ENCODE assay signal across 11 mouse cellular contexts in the genomic region with DNA sequence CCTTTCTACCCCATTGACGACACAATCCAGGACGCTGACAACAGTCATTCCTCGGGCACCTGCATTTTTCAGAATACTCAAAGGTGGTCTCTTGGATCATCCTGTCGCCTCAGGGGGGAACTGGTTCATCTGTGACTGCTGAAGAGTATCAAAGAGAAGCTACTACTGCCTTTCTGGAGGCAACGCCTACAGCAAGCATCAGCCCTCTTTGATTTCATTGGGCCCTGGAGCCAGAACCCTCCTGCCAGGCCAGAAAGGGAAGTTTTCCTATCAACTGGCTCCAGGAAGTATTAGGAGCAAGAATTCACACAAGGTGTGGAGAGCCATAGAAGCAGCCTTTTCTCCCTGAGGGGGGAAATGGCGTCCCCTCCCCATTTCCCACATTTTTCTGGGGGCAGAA. TPM values are rescaled to one million over a fixed set of nuclear protein-coding genes. Genes with fewer than 3 reads are reported as not detected.
DNase-seq lines count a peak whose midpoint lies in the region; ATAC-seq and TF ChIP-seq lines count a peak whose summit lies in the region.
"Had no signal": no experiment of that assay in that cellular context is flagged by ENCODE, and none has a peak within 500 bp of the region (broad histone marks: within the 10 kb centered on the region; RNA-seq: fewer than 3 reads in every experiment).

No protein-coding gene starts in this region.

- H3K4me1 ChIP-seq in forebrain, embryonic 10.5 days = peaks cover 51% of the 10 kb centered on the region
- peaks cover 30% of the 10 kb centered on the region for H3K4me1 ChIP-seq in forebrain, embryonic 15.5 days
- peaks cover 20% of the 10 kb centered on the region for H3K4me1 ChIP-seq in liver, adult 2 months (ENCODE audit: control insufficient read depth, insufficient read depth, low read length)
- peaks cover 53% of the 10 kb centered on the region for H3K4me1 ChIP-seq in liver, postnatal 0 days (ENCODE audit: insufficient read depth)

- TF ChIP-seq CTCF in liver, adult 2 months (IDR thresholded peaks at IDR 0.05; ENCODE audit: low read depth, low read length) = no peak
- TF ChIP-seq CTCF in liver, postnatal 0 days (IDR thresholded peaks at IDR 0.05; ENCODE audit: low read depth) = no peak

- DNase-seq in forebrain, embryonic 10.5 days (ENCODE audit: extremely low spot score, low spot score) = no peak
- DNase-seq in liver, adult 2 months (ENCODE audit: extremely low read depth, low read depth, low spot score) = no peak
- no peak for DNase-seq in liver, postnatal 0 days
- DNase-seq in induced T-regulatory cell, adult 2 months (ENCODE audit: low read depth) = peak; percentile 14
- no peak for DNase-seq in cerebellum, adult 11-12 months
- no peak for DNase-seq in gastrocnemius, postnatal 10 days
- DNase-seq: thymus, adult 2 months had no signal

- H3K27me3 ChIP-seq in forebrain, embryonic 10.5 days (ENCODE audit: poor library complexity, severe bottlenecking) = peaks cover 17% of the 10 kb centered on the region
- no peaks in the 10 kb centered on the region for H3K27me3 ChIP-seq in forebrain, embryonic 15.5 days
- H3K27me3 ChIP-seq in liver, adult 2 months (ENCODE audit: control insufficient read depth, insufficient read depth, low read length) = no peaks in the 10 kb centered on the region
- H3K27me3 ChIP-seq in liver, postnatal 0 days (ENCODE audit: insufficient read depth, low read length) = no peaks in the 10 kb centered on the region
- H3K27me3 ChIP-seq in myocyte (ENCODE audit: control insufficient read depth, insufficient read depth, insufficient read length) = no peaks in the 10 kb centered on the region
- H3K27me3 ChIP-seq: hindbrain, embryonic 15.5 days had no signal

- H3K79me2 ChIP-seq in liver, adult 2 months (ENCODE audit: control insufficient read depth, insufficient read depth, low read length) = peaks cover 35% of the 10 kb centered on the region; the same call in 1 of the 2 replicates
- H3K79me2 ChIP-seq in myocyte (ENCODE audit: control insufficient read depth, insufficient read depth) = peaks cover 34% of the 10 kb centered on the region

- no peak for ATAC-seq in forebrain, embryonic 15.5 days (replicated peaks)
- no peak for ATAC-seq in liver, postnatal 0 days

- peak overlapping the region; percentile 99 for H3K27ac ChIP-seq in forebrain, embryonic 10.5 days
- H3K27ac ChIP-seq in forebrain, embryonic 15.5 days (replicated peaks) = no peak overlapping the region
- 0 out of 2 replicates have a peak overlapping the region, but pooled peaks have one; percentile 97 for H3K27ac ChIP-seq in liver, adult 2 months (replicated peaks; ENCODE audit: insufficient read depth, low read depth, low read length)
- no peak overlapping the region for H3K27ac ChIP-seq in liver, postnatal 0 days (ENCODE audit: low read depth)

- H3K36me3 ChIP-seq in forebrain, embryonic 10.5 days (replicated peaks) = peaks cover 27% of the 10 kb centered on the region
- H3K36me3 ChIP-seq in forebrain, embryonic 15.5 days = no peaks in the 10 kb centered on the region
- H3K36me3 ChIP-seq in liver, adult 2 months (ENCODE audit: control insufficient read depth, insufficient read depth, low read length) = no peaks in the 10 kb centered on the region; the same call in 1 of the 2 replicates
- H3K36me3 ChIP-seq in liver, postnatal 0 days (replicated peaks; ENCODE audit: insufficient read depth, low read length) = peaks cover 8% of the 10 kb centered on the region
- peaks cover 4% of the 10 kb centered on the region for H3K36me3 ChIP-seq in myocyte (ENCODE audit: control insufficient read depth, insufficient read depth)
- H3K36me3 ChIP-seq: hindbrain, embryonic 15.5 days had no signal

- H3K4me2 ChIP-seq in forebrain, embryonic 15.5 days (replicated peaks) = no peak overlapping the region
- no peak overlapping the region for H3K4me2 ChIP-seq in liver, postnatal 0 days (ENCODE audit: low read depth, low read length)
- H3K4me2 ChIP-seq in myocyte (ENCODE audit: low read depth) = peak overlapping the region; percentile 99

- 70% methylated on average over 6 of the region's 6 CpGs for WGBS in forebrain, embryonic 10.5 days
- 76% methylated on average over 6 of the region's 6 CpGs for WGBS in forebrain, embryonic 15.5 days
- 90% methylated on average over 6 of the region's 6 CpGs for WGBS in liver, adult 2 months
- 74% methylated on average over 6 of the region's 6 CpGs for WGBS in liver, postnatal 0 days (ENCODE audit: insufficient replicate concordance)

- peak overlapping the region; percentile 100; the same call in 1 of the 2 replicates for H3K4me3 ChIP-seq in forebrain, embryonic 10.5 days
- H3K4me3 ChIP-seq in forebrain, embryonic 15.5 days = no peak overlapping the region
- no peak overlapping the region for H3K4me3 ChIP-seq in liver, adult 2 months (ENCODE audit: insufficient read depth, low read depth, low read length)
- no peak overlapping the region for H3K4me3 ChIP-seq in liver, postnatal 0 days (ENCODE audit: low read depth, low read length)
- peak overlapping the region; percentile 100 for H3K4me3 ChIP-seq in myocyte

- no peak for TF ChIP-seq EP300 in liver, postnatal 0 days (IDR thresholded peaks at IDR 0.05; ENCODE audit: low read depth)

- H3K9ac ChIP-seq in forebrain, embryonic 15.5 days (replicated peaks) = no peak overlapping the region
- no peak overlapping the region for H3K9ac ChIP-seq in liver, adult 2 months (ENCODE audit: low read depth, low read length)
- H3K9ac ChIP-seq in liver, postnatal 0 days (replicated peaks) = no peak overlapping the region; the same call in 1 of the 2 replicates

- no peak overlapping the region for H3ac ChIP-seq in myocyte (ENCODE audit: control insufficient read depth, insufficient read length)

- no peak for TF ChIP-seq POLR2A in liver, adult 2 months (IDR thresholded peaks at IDR 0.05; ENCODE audit: extremely low read depth, insufficient read depth, low read length)
- TF ChIP-seq POLR2A in myocyte (IDR thresholded peaks at IDR 0.05; ENCODE audit: insufficient read length, low read depth) = no peak

- no peaks in the 10 kb centered on the region for H3K9me3 ChIP-seq in forebrain, embryonic 10.5 days
- H3K9me3 ChIP-seq in forebrain, embryonic 15.5 days = no peaks in the 10 kb centered on the region
- H3K9me3 ChIP-seq in liver, postnatal 0 days (ENCODE audit: low read length) = no peaks in the 10 kb centered on the region
- H3K9me3 ChIP-seq: hindbrain, embryonic 15.5 days; megakaryocyte, embryonic 14.5 days had no signal

TF ChIP-seq in myocyte, 11 proteins besides CTCF, POLR2A, EP300 and RAD21 (continues in another document):
- no peak for TF ChIP-seq TCF3 (IDR thresholded peaks at IDR 0.05; ENCODE audit: insufficient read length, low read depth)
- no peak for TF ChIP-seq MAX (IDR thresholded peaks at IDR 0.05; ENCODE audit: low read depth)
- TF ChIP-seq USF1 (IDR thresholded peaks at IDR 0.05; ENCODE audit: low read depth) = no peak
- TF ChIP-seq MYOD1 (IDR thresholded peaks at IDR 0.05; ENCODE audit: control insufficient read depth in 1 of 3, insufficient read length in 2 of 3, low read depth in 2 of 3) = no peak
- TF ChIP-seq REST (IDR thresholded peaks at IDR 0.05; ENCODE audit: insufficient read depth, insufficient read length) = no peak
- no peak for TF ChIP-seq POLR2AphosphoS2 (IDR thresholded peaks at IDR 0.05; ENCODE audit: insufficient read length, low read depth)

RNA-seq across cellular contexts. Expression of gene Traf4, which starts 1.3 kb away (rescaled TPM):
- polyA plus RNA-seq in forebrain, embryonic 10.5 days (2016; fragmentation: Nextera tagmentation; extraction: Ambion mirVana) = 97.6 and 104 TPM in 2 replicates
- 121 TPM in 2 replicates for polyA plus RNA-seq in forebrain, embryonic 15.5 days (2015; fragmentation: Nextera tagmentation; extraction: Ambion mirVana)
- total RNA-seq in liver, adult 2 months (2014; rRNA removed) = 8.8 and 11.1 TPM in 2 replicates
- 69.0 and 73.5 TPM in 2 replicates for polyA plus RNA-seq in liver, adult 2 months (2012; rRNA removed)
- 15.3 and 18.9 TPM in 2 replicates for polyA plus RNA-seq in liver, postnatal 0 days (2015; fragmentation: Nextera tagmentation; extraction: Ambion mirVana)
- 206 TPM for polyA plus RNA-seq in myocyte (2012; fragmentation: generic; extraction: Trizol)
- total RNA-seq in gastrocnemius, postnatal 10 days (2021) = 10 to 100 TPM; 15.7 to 22.6 TPM

RNA-seq across cellular contexts. Expression of gene Nek8, which starts 9.8 kb away (rescaled TPM):
- 10.6 and 11.7 TPM in 2 replicates for polyA plus RNA-seq in forebrain, embryonic 10.5 days (2016; fragmentation: Nextera tagmentation; extraction: Ambion mirVana)
- polyA plus RNA-seq in forebrain, embryonic 15.5 days (2015; fragmentation: Nextera tagmentation; extraction: Ambion mirVana) = 4.8 and 5.7 TPM in 2 replicates
- total RNA-seq in liver, adult 2 months (2014; rRNA removed) = 4.1 and 5.2 TPM in 2 replicates
- 5.2 and 7.2 TPM in 2 replicates for polyA plus RNA-seq in liver, adult 2 months (2012; rRNA removed)
- polyA plus RNA-seq in liver, postnatal 0 days (2015; fragmentation: Nextera tagmentation; extraction: Ambion mirVana) = 4.9 and 5.4 TPM in 2 replicates
- polyA plus RNA-seq in myocyte (2012; fragmentation: generic; extraction: Trizol) = 9.6 TPM
- total RNA-seq in gastrocnemius, postnatal 10 days (2021) = 1 to 10 TPM; 3.1 to 3.7 TPM

RNA-seq across cellular contexts. Expression of gene Tlcd1, which starts 9.9 kb away (rescaled TPM):
- 10.0 and 11.3 TPM in 2 replicates for polyA plus RNA-seq in forebrain, embryonic 10.5 days (2016; fragmentation: Nextera tagmentation; extraction: Ambion mirVana)
- 4.4 and 5.0 TPM in 2 replicates for polyA plus RNA-seq in forebrain, embryonic 15.5 days (2015; fragmentation: Nextera tagmentation; extraction: Ambion mirVana)
- 44.8 and 50.7 TPM in 2 replicates for total RNA-seq in liver, adult 2 months (2014; rRNA removed)
- polyA plus RNA-seq in liver, adult 2 months (2012; rRNA removed) = 46.6 and 61.5 TPM in 2 replicates
- 38.2 and 40.3 TPM in 2 replicates for polyA plus RNA-seq in liver, postnatal 0 days (2015; fragmentation: Nextera tagmentation; extraction: Ambion mirVana)
- polyA plus RNA-seq in myocyte (2012; fragmentation: generic; extraction: Trizol) = 17.4 TPM
- total RNA-seq in gastrocnemius, postnatal 10 days (2021) = 10 to 100 TPM in 1 of 2 experiments, 1 to 10 TPM in 1; 7.4 to 11.9 TPM

RNA-seq across cellular contexts. Expression of gene Rpl23a, which starts 16.7 kb away (rescaled TPM):
- 1,073 and 1,096 TPM in 2 replicates for polyA plus RNA-seq in forebrain, embryonic 10.5 days (2016; fragmentation: Nextera tagmentation; extraction: Ambion mirVana)
- polyA plus RNA-seq in forebrain, embryonic 15.5 days (2015; fragmentation: Nextera tagmentation; extraction: Ambion mirVana) = 896 and 935 TPM in 2 replicates
- 318 and 352 TPM in 2 replicates for total RNA-seq in liver, adult 2 months (2014; rRNA removed)
- 88.5 and 110 TPM in 2 replicates for polyA plus RNA-seq in liver, adult 2 months (2012; rRNA removed)
- 732 and 758 TPM in 2 replicates for polyA plus RNA-seq in liver, postnatal 0 days (2015; fragmentation: Nextera tagmentation; extraction: Ambion mirVana)
- 3,571 TPM for polyA plus RNA-seq in myocyte (2012; fragmentation: generic; extraction: Trizol)
- total RNA-seq in gastrocnemius, postnatal 10 days (2021) = 1,000 to 10,000 TPM; 1,328 to 1,362 TPM

RNA-seq across cellular contexts. Expression of gene Rab34, which starts 21.6 kb away (rescaled TPM):
- 70.7 and 73.3 TPM in 2 replicates for polyA plus RNA-seq in forebrain, embryonic 10.5 days (2016; fragmentation: Nextera tagmentation; extraction: Ambion mirVana)
- polyA plus RNA-seq in forebrain, embryonic 15.5 days (2015; fragmentation: Nextera tagmentation; extraction: Ambion mirVana) = 55.9 and 56.3 TPM in 2 replicates
- total RNA-seq in liver, adult 2 months (2014; rRNA removed) = 2.6 and 2.8 TPM in 2 replicates
- polyA plus RNA-seq in liver, adult 2 months (2012; rRNA removed) = 5.2 and 5.3 TPM in 2 replicates
- 26.6 and 28.9 TPM in 2 replicates for polyA plus RNA-seq in liver, postnatal 0 days (2015; fragmentation: Nextera tagmentation; extraction: Ambion mirVana)
- 88.8 TPM for polyA plus RNA-seq in myocyte (2012; fragmentation: generic; extraction: Trizol)
- 10 to 100 TPM; 21.7 to 25.4 TPM for total RNA-seq in gastrocnemius, postnatal 10 days (2021)

Comparison
In these comparisons a context has a peak if more than half of its experiments do, and no peak if none do; other contexts are left out.
1. H3K27ac ChIP-seq: peak in forebrain, embryonic 10.5 days (single experiment) and liver, adult 2 months (single experiment); none in forebrain, embryonic 15.5 days (single experiment) and liver, postnatal 0 days (single experiment).
2. H3K4me3 ChIP-seq: peak in forebrain, embryonic 10.5 days (single experiment) and myocyte (single experiment); none in forebrain, embryonic 15.5 days (single experiment), liver, adult 2 months (single experiment) and liver, postnatal 0 days (single experiment).